Mouse (Mus musculus) bone marrow macrophage, adult 2 months (primary cell): ENCODE results near the gene Cryga.

ENCODE experiments used
- CTCF ChIP-seq: IDR thresholded peaks from 2 replicates; pipeline ENCODE4 v1.5.1; 2012; ENCODE audit warnings: low read depth, mild to moderate bottlenecking, low read length, moderate library complexity
- POLR2A ChIP-seq: IDR thresholded peaks from 2 replicates; pipeline ENCODE4 v1.6.1; 2012; ENCODE audit warnings: mild to moderate bottlenecking, low read depth, low read length, borderline replicate concordance

DNA sequence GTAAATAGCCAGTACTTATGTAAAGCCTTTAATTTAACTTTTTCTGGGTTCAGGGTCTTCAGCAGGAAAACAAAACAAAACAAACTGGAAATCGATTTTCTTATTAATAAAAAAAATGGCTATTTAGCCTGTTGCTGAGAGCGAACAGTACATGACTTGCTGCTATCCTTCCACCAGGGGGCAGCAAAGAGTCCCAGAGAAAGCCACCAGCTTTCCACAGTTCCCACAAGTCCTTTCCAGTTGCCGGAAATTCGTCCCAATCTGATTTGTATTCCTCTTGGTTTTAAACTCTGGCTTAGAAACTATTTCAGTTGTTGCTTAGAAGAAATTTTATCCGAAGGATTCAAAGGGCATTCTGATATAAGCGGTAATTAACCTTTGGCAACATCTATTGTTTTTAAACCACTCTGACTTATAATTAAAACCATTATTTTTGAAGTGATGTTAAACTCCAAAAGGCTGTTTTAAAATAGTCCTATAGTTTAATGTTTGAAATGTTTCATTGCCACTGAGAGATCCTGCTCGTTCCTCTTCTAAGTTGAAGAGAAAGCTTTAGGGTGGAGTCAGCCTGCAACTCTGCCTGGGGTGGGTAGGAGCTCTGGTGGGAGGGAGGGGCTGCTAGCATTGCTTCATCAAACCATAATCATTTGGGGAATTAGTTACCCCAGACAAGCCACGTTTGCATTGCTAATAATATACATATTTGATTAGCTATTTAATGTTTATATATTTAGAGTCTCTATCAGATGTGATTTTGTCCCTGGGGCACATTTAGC is 9.0 kb upstream of the Cryga start:
- TF ChIP-seq CTCF (peak; percentile 83), POLR2A (no peak)
